Mouse (Mus musculus): Measurements from ENCODE around the gene Rad52. TPM values are rescaled to one million over a fixed set of nuclear protein-coding genes. Genes with fewer than 3 reads are reported as not detected.
A peak's percentile ranks its signal among the peaks of the same experiment; 100 is the strongest.

The Rad52 gene
- polyA plus RNA-seq (2015; fragmentation: Nextera tagmentation; extraction: Ambion mirVana) = 13.8 and 14.5 TPM in 2 replicates

- Histone ChIP-seq H3K4me1 (replicated peaks) (peaks cover 5% of the 10 kb centered on the region), H3K4me3 (peak within 1 kb of the TSS; percentile 90), H3K9ac (peak within 1 kb of the TSS; percentile 92), H3K27ac (peak within 1 kb of the TSS; percentile 98), H3K36me3 (no peaks in the 10 kb centered on the region), H3K4me2 (peak within 1 kb of the TSS; percentile 77), H3K27me3 (no peaks in the 10 kb centered on the region), H3K9me3 (replicated peaks) (no peaks in the 10 kb centered on the region)
- peak; percentile 79 for ATAC-seq (replicated peaks; ENCODE audit: insufficient number of reproducible peaks, insufficient read depth, low FRiP score, low read depth)
- 1% methylated on average over 67 of the region's 67 CpGs for WGBS
Measured at GRCm38 (mm10) chr6:119902204-119903080, at the start of gene Rad52. TSS of gene Rad52 (plus strand) at chr6:119902698.

GRCm38 (mm10) chr6:119854156-119854555, 48.3 kb upstream of the Rad52 start:
- Histone ChIP-seq H3K9me3 (replicated peaks) (no peaks in the 10 kb centered on the region), H3K27me3 (no peaks in the 10 kb centered on the region), H3K36me3 (no peaks in the 10 kb centered on the region), H3K4me2 (no peak overlapping the region), H3K27ac (no peak overlapping the region), H3K4me3 (no peak overlapping the region), H3K9ac (no peak overlapping the region), H3K4me1 (replicated peaks) (peaks cover 11% of the 10 kb centered on the region)
- no peak for ATAC-seq (replicated peaks; ENCODE audit: insufficient number of reproducible peaks, insufficient read depth, low FRiP score, low read depth)
- 29% methylated on average over 2 of the region's 2 CpGs for WGBS

- H3K4me3 ChIP-seq = no peak overlapping the region
- WGBS = 85% methylated on average over 4 of the region's 4 CpGs
- H3K36me3 ChIP-seq = no peaks in the 10 kb centered on the region
- no peak overlapping the region for H3K27ac ChIP-seq
- no peaks in the 10 kb centered on the region for H3K9me3 ChIP-seq (replicated peaks)
- no peak for ATAC-seq (replicated peaks; ENCODE audit: insufficient number of reproducible peaks, insufficient read depth, low FRiP score, low read depth)
- H3K9ac ChIP-seq = no peak overlapping the region
- H3K27me3 ChIP-seq = no peaks in the 10 kb centered on the region
- H3K4me2 ChIP-seq = no peak overlapping the region
- peaks cover 4% of the 10 kb centered on the region; the same call in 1 of the 2 replicates for H3K4me1 ChIP-seq (replicated peaks)
Measured at GRCm38 (mm10) chr6:119855471-119855870, 47.0 kb upstream of the Rad52 start.

- WGBS = 83% methylated on average over 2 of the region's 2 CpGs
- no peak overlapping the region for H3K4me3 ChIP-seq
- ATAC-seq (replicated peaks; ENCODE audit: insufficient number of reproducible peaks, insufficient read depth, low FRiP score, low read depth) = no peak
Measured at GRCm38 (mm10) chr6:119860236-119860635, 42.3 kb upstream of the Rad52 start.

GRCm38 (mm10) chr6:119861519-119861918, 41.0 kb upstream of the Rad52 start:
- Histone ChIP-seq H3K4me2 (no peak overlapping the region), H3K9me3 (replicated peaks) (no peaks in the 10 kb centered on the region), H3K27ac (no peak overlapping the region), H3K4me3 (no peak overlapping the region), H3K9ac (no peak overlapping the region), H3K4me1 (replicated peaks) (peaks cover 5% of the 10 kb centered on the region; the same call in 1 of the 2 replicates), H3K27me3 (no peaks in the 10 kb centered on the region), H3K36me3 (no peaks in the 10 kb centered on the region)
- WGBS = 68% methylated on average over 8 of the region's 8 CpGs
- no peak for ATAC-seq (replicated peaks; ENCODE audit: insufficient number of reproducible peaks, insufficient read depth, low FRiP score, low read depth)

More at GRCm38 (mm10) chr6:119860236-119860635, 42.3 kb upstream of the Rad52 start:
- H3K4me1 ChIP-seq (replicated peaks) = peaks cover 5% of the 10 kb centered on the region; the same call in 1 of the 2 replicates
- H3K4me2 ChIP-seq = no peak overlapping the region
- H3K9me3 ChIP-seq (replicated peaks) = no peaks in the 10 kb centered on the region
- no peak overlapping the region for H3K27ac ChIP-seq
- no peak overlapping the region for H3K9ac ChIP-seq
- no peaks in the 10 kb centered on the region for H3K27me3 ChIP-seq
- H3K36me3 ChIP-seq = no peaks in the 10 kb centered on the region

- 69% methylated on average over 11 of the region's 11 CpGs for WGBS
- H3K4me2 ChIP-seq = 0 out of 2 replicates have a peak overlapping the region, but pooled peaks have one; percentile 13
- ATAC-seq (replicated peaks; ENCODE audit: insufficient number of reproducible peaks, insufficient read depth, low FRiP score, low read depth) = no peak
- H3K27me3 ChIP-seq = no peaks in the 10 kb centered on the region
- no peak overlapping the region for H3K4me3 ChIP-seq
- peak overlapping the region; percentile 40 for H3K27ac ChIP-seq
- H3K4me1 ChIP-seq (replicated peaks) = peaks cover 5% of the 10 kb centered on the region; the same call in 1 of the 2 replicates
- H3K9ac ChIP-seq = no peak overlapping the region
- no peaks in the 10 kb centered on the region for H3K36me3 ChIP-seq
- no peaks in the 10 kb centered on the region for H3K9me3 ChIP-seq (replicated peaks)
Measured at GRCm38 (mm10) chr6:119864341-119865034, 38.0 kb upstream of the Rad52 start.

GRCm38 (mm10) chr6:119883151-119883550, 19.3 kb upstream of the Rad52 start:
- Histone ChIP-seq H3K27ac (no peak overlapping the region), H3K4me3 (no peak overlapping the region), H3K9me3 (replicated peaks) (no peaks in the 10 kb centered on the region), H3K4me1 (replicated peaks) (no peaks in the 10 kb centered on the region; the same call in 1 of the 2 replicates), H3K36me3 (no peaks in the 10 kb centered on the region), H3K27me3 (no peaks in the 10 kb centered on the region), H3K9ac (no peak overlapping the region), H3K4me2 (no peak overlapping the region)
- 54% methylated on average over 7 of the region's 7 CpGs for WGBS
- no peak for ATAC-seq (replicated peaks; ENCODE audit: insufficient number of reproducible peaks, insufficient read depth, low FRiP score, low read depth)

- Histone ChIP-seq H3K9me3 (replicated peaks) (no peaks in the 10 kb centered on the region), H3K9ac (no peak overlapping the region), H3K27me3 (no peaks in the 10 kb centered on the region), H3K4me3 (no peak overlapping the region), H3K4me2 (no peak overlapping the region), H3K27ac (no peak overlapping the region), H3K4me1 (replicated peaks) (no peaks in the 10 kb centered on the region), H3K36me3 (no peaks in the 10 kb centered on the region)
- WGBS = 71% methylated on average over 7 of the region's 7 CpGs
- no peak for ATAC-seq (replicated peaks; ENCODE audit: insufficient number of reproducible peaks, insufficient read depth, low FRiP score, low read depth)
Measured at GRCm38 (mm10) chr6:119892711-119893110, 9.8 kb upstream of the Rad52 start.

- H3K4me1 ChIP-seq (replicated peaks) = peaks cover 5% of the 10 kb centered on the region
- H3K4me3 ChIP-seq = peak overlapping the region; percentile 90
- H3K36me3 ChIP-seq = no peaks in the 10 kb centered on the region
- H3K27me3 ChIP-seq = no peaks in the 10 kb centered on the region
- H3K4me2 ChIP-seq = peak overlapping the region; percentile 77
- no peak for ATAC-seq (replicated peaks; ENCODE audit: insufficient number of reproducible peaks, insufficient read depth, low FRiP score, low read depth)
- no peaks in the 10 kb centered on the region for H3K9me3 ChIP-seq (replicated peaks)
- peak overlapping the region; percentile 98 for H3K27ac ChIP-seq
- 18% methylated on average over 15 of the region's 15 CpGs for WGBS
- peak overlapping the region; percentile 92 for H3K9ac ChIP-seq
Measured at GRCm38 (mm10) chr6:119903081-119903789, 737 bp downstream of the Rad52 start.

GRCm38 (mm10) chr6:119905461-119905860, 3.0 kb downstream of the Rad52 start:
- H3K27ac ChIP-seq = no peak overlapping the region
- 87% methylated on average over 5 of the region's 5 CpGs for WGBS
- H3K9ac ChIP-seq = no peak overlapping the region
- no peak overlapping the region for H3K4me3 ChIP-seq
- H3K9me3 ChIP-seq (replicated peaks) = no peaks in the 10 kb centered on the region
- H3K27me3 ChIP-seq = no peaks in the 10 kb centered on the region
- no peak for ATAC-seq (replicated peaks; ENCODE audit: insufficient number of reproducible peaks, insufficient read depth, low FRiP score, low read depth)
- H3K4me2 ChIP-seq = no peak overlapping the region
- H3K36me3 ChIP-seq = no peaks in the 10 kb centered on the region
- H3K4me1 ChIP-seq (replicated peaks) = peaks cover 5% of the 10 kb centered on the region

GRCm38 (mm10) chr6:119912046-119912445, 9.5 kb downstream of the Rad52 start:
- Histone ChIP-seq H3K4me2 (no peak overlapping the region), H3K9ac (no peak overlapping the region), H3K36me3 (peaks cover 42% of the 10 kb centered on the region), H3K4me3 (no peak overlapping the region), H3K9me3 (replicated peaks) (no peaks in the 10 kb centered on the region), H3K27me3 (no peaks in the 10 kb centered on the region), H3K4me1 (replicated peaks) (peaks cover 4% of the 10 kb centered on the region; the same call in 1 of the 2 replicates), H3K27ac (no peak overlapping the region)
- whole genome bisulfite sequencing = 69% methylated on average over 5 of the region's 5 CpGs
- ATAC-seq (replicated peaks; ENCODE audit: insufficient number of reproducible peaks, insufficient read depth, low FRiP score, low read depth) = no peak

Data from heart, embryonic 15.5 days (tissue).